Mouse (Mus musculus) adrenal gland, adult 18-20 months (tissue): ENCODE data around the gene Zfp882. TPM values are rescaled to one million over a fixed set of nuclear protein-coding genes. Genes with fewer than 3 reads are reported as not detected.
"Not testable (repeated sequence)": the region's sequence is repeated elsewhere in the genome, so short reads cannot be mapped to it uniquely, and the experiment has no call there.

Experiments
- DNase-seq, 2 experiments: peaks; one replicate each; pipeline ENCODE4 v3.0.0; 2021 to 2022; ENCODE audit warnings: low spot score in 2 of 2
- long read RNA-seq, 2 experiments: library from polyadenylated mRNA; stranded (forward); transcript quantifications; one replicate each; pipeline ENCODE4 v2.0.0; 2021
- total RNA-seq, 2 experiments: library from RNA; stranded (reverse); gene quantifications; 1 replicate in 1 of 2; 2 replicates in 1 of 2; pipeline ENCODE4 v1.2.3; 2021

The Zfp882 gene
- total RNA-seq = 1 to 10 TPM; 5.4 to 7.0 TPM
- long read RNA-seq, experiment 1, partial matches to known transcripts = 0 of 1 reads
- long read RNA-seq, experiment 1, other reads (novel, unspliced or antisense) = 0 of 1 reads
- long read RNA-seq, experiment 2, partial matches to known transcripts = 0 of 3 reads
- long read RNA-seq, experiment 2, other reads (novel, unspliced or antisense) = 0 of 3 reads

DNA sequence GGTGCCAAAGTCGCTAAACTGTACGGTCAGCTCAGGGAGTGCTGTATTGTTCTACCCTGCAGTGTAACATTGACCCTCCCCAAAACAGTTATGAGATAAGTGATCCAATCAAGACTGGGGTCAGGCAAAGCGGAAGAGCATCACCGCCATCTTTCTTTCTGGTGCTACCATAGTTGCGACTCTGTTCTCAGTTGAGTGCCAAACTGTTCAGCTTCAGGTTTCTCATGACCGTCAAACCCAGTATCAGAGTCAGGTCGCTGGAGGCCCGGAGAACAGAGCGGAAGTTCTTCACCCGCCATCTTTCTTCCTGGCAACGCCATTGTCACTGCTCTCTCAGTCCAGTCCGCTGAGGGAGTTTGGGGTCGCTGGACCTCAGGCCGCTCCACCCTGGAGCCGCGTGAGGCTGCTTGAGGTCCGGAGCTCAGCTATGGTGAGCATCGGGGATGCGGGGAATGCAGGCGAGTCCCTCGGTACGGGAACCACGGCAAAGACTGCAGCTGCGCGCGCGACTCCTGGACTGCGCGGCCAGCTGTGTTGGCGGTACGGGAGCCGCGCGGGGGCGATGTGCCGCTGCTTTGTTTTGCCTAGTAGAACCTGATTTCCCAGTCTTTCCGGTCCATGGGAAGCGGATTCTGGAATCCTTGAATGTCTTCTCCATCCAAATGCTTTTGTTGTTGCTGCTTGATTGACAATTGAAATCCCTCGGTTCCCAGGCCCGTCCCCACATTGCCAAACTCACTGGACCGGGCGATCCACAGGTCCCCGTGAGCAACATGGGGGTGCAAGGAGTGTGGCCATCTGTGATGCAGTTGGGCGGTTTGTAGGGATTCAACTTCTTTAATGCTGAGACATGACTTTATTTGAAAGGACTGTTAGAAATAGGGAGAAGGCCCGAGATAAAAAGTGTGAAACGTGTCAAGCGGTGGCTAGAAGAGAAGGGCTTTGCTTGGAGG lies at the start of gene Zfp882, which contains the start of gene Zfp617:
Gene Zfp882 (plus strand): TSS at position 300 of the 953 bp plus-strand sequence.
Gene Zfp617 (plus strand): TSS at position 327 of the 953 bp plus-strand sequence.
- peak; percentile 81 to 87 for DNase-seq

DNA sequence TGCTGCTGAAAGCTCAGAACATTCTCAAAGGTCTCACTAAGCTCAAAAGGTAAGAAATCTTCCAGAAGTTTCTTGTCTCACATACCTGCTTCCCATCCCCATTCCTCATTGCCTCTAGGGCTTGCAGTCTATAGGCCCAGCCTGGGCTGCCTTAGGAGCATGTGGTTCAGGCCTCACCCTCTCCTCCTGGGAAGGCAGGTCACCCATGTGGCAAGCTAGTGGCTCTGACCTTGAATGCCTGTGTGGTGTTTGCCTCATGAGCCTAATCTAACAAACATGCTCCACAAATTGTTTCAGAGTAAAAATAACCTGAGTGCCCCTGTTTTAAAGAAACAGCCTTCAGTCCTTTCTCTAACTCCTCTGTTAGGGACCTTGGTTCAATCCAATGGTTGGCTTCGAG lies 46.9 kb upstream of the Zfp882 start:
- DNase-seq = not testable (repeated sequence)

DNA sequence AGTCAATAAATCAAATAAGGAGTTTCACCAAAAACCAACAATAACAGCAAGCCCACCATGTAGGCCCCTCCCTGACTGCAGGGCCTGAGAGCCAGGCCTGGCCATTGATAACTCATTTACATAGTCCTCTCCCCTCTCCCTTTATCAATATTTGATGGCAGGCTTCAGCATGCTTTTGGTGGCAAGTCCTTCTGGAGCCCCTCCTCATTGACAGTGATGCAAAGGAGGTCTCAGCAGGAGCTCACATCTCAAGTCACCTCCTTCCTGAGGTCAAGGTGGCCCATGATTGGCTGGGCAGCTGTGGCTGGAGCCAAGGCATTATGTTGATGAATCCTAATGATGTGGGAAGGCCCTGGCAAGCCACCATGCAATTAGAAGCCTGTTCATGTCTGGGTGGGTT lies 46.4 kb upstream of the Zfp882 start:
- DNase-seq = not testable (repeated sequence)

DNA sequence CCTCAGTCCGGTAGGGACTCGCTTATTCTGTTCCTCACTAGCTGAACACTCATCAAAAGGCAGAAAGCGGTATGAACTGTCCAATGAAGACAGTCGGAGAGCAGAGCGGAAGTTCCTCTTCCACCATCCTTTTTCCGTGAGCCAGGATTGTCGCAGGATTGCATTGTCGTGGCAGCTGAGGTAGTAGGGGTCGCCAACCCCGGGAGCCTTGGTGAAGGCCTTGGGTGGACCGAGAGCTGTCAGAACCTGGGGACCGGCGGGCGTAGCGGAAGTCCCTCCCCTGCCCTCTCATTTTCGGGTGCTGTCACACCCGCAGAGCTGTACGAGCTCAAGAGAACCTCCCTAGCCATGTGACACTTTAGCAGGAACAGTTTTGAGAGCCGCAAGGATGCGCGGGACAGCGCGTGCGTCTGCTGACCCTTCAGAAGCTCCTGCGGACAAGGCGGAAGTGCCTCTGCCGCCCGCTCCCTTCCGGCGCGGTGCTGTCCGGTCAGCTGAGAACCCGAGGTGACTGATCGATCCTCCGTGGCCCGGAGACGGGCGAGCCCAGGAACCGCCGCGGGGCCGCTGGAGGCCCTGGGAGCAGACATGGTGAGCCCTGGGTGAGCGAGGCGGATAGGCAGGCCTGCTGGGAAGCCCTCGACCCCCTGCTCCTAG lies 26.7 kb upstream of the Zfp882 start, which contains the start of gene Zfp709:
Gene Zfp709 (plus strand): TSS at position 402 of the 657 bp plus-strand sequence.
- DNase-seq = peak; percentile 61 to 65

- not testable (repeated sequence) for DNase-seq
Observed at GRCm38 (mm10) chr8:71900666-71901065, 7.7 kb upstream of the Zfp882 start.

DNA sequence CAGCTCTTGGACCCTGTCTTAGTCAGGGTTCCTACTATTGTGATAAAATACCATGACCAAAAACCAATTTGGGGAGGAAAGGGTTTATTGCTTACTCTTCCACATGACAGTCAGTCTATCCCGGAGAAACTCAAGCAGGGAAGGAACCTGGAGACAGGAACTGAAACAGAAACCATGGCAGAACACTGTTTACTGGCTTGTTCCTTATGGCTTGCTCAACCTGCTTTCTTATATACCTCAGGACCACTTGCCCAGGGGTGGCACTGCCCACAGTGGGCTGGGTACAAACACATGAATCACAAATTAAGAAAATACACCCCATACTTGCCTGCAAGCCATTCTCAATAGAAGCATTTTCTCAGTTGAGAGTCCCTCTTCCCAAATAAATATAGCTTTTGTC lies 5.3 kb upstream of the Zfp882 start:
- not testable (repeated sequence) for DNase-seq

GRCm38 (mm10) chr8:71906809-71907208 lies 1.6 kb upstream of the Zfp882 start:
- no peak for DNase-seq

DNA sequence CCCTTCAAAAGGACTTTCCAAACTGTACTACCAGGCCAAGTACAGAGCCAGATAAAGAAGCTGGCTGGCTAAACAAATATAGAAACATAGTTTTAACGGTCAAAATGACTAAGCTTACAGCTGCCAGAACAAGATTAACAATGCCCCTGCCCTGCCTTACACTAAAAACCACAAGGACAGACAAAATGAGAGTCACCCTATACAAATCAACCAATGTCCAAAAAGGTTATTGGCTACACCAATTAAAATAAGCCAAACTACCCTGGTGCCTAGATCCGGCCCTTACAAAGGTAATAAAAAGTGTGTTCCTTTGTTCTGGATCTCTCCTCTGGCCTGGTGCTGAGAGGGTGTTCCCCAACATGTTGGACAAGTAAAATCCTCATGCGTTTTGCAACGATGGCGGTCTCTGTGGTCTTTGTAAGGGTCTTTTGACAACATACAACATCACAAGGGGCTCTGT lies 580 bp upstream of the Zfp882 start:
- no peak for DNase-seq

GRCm38 (mm10) chr8:71912286-71912685 lies 3.9 kb downstream of the Zfp882 start:
- no peak for DNase-seq

DNA sequence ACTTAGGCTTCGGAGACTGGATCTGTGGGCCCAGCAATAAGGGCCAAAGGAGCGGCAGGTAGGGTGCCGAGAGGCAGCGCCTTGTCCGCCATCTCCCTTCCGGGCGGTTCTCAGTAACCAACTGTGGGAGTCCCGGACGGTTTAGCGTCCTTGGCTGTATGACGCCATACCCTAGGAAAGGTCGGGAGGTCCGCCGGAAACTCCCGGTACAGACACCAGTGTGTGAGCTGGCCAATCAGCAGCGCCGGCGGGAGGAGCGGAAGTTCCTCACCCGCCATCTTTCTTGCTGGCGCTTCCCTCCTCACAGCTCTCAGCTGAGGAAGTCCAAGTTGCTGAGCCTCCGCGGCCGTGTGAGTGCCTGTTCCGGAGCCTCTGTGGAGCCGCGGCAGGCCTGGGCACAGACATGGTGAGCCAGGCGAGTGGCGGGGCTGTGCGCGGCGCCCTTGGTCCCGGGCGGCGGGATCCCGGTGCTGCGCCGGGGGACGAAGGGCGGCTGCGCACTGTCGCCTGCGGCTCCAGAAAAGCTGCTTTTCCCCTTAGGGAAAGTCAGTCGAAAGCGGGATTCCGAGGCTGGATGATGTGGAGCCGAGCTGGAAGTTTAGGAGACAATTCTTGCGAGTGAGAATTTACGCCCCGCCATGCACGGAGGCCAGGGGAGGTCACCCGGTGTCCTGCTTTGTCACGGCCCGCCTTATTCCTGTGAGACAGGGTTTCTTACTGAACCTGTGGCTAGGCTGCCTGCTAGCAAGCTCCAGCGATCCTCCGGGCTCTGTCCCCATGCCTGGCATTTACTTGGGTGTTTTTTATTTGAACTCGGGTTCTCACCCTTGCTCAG lies 14.4 kb downstream of the Zfp882 start:
- DNase-seq = peak; percentile 84 to 87

DNA sequence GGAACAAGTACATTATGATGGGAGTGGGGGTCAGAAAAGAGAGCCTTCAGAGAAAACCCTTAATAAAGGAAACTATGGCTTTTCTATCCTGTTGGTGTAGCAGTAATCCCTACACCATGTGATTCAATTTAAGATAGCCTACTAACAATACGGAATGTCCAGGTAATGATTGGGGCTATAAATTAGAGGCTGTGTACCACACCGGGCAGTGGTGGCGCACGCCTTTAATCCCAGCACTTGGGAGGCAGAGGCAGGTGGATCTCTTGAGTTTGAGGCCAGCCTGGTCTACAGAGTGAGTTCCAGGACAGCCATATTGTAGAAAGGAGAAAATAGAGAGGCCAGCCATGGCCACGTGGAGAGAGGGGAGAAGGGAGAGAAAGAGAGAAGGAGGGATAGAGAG lies 17.4 kb downstream of the Zfp882 start:
- no peak for DNase-seq

GRCm38 (mm10) chr8:71926551-71926950 lies 18.1 kb downstream of the Zfp882 start:
- no peak for DNase-seq

DNA sequence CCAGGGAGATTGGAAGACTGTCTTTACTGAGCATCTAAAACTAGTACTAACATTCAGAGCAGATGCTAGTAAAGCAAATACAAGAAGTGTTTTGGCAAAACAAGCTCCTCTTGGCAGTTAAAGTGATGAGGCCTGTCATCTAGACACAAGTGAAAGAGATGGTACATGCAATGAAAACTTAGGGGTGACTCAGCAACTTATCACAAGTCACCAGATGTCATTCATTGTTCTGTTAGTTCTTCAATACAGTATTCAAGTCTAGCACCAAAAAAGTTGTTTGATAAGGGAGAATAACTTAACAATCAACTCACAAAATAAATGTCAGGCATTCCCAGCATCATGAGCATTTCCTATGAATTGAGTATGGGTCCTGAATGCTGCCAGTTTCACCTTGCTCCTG lies 19.4 kb downstream of the Zfp882 start:
- no peak for DNase-seq

DNA sequence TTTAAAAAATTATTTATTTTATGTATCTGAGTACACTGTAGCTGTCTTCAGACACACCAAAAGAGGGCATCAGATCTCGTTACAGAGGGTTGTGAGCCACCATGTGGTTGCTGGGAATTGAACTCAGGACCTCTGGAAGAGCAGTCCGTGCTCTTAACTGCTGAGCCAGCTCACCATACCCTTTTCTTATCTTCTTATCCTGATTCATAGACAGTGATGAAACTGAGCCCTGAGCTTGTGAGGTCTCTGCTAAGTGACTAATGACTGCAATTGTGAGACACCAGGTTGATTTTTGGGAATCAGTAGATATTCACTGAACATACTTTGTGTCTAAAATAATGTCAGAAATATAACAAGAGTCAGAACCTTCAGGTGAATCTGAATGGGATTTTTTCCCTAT lies 29.6 kb downstream of the Zfp882 start:
- not testable (repeated sequence) for DNase-seq

DNA sequence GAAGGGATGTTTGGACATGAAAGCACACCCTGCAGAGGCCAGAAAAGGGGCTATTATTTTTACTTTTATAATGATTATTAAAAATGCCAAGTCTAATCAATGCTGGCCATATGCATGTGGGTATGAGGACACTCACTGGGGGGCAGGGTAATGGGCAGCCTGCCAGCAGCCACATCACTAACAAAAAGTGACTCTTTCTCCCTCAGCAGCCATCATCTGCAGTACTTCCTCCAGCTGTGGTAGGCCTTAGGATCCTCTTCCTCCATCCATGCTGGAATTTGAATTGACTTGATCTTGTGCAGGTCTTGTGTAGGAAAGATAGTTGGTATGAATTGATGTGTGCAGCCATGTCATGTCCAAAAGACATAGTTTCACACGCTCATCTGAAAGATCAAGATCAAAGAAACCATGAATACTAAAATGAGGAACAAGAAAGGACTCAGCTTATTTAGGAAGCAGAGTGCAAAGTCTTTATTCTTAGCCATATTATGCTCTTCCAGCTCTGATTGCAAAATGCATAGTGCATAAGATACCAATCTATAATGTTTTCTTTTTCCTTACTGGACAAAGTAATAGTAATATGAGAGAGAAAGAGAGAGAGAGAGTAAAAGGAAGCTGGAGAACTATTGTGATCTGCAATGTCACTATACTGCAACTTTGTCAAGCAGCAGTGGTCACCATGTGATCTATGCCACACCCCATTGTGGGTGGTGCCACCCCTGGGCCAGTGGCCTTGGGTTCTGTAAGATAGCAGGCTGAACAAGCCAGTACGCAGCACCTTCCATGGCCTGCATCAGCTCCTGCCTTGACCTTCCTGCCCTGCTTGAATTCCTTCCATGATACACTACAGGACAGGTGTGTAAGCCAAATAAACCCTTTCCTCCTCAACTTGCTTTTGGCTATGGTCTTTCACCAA lies 32.1 kb downstream of the Zfp882 start:
- no peak for DNase-seq

DNA sequence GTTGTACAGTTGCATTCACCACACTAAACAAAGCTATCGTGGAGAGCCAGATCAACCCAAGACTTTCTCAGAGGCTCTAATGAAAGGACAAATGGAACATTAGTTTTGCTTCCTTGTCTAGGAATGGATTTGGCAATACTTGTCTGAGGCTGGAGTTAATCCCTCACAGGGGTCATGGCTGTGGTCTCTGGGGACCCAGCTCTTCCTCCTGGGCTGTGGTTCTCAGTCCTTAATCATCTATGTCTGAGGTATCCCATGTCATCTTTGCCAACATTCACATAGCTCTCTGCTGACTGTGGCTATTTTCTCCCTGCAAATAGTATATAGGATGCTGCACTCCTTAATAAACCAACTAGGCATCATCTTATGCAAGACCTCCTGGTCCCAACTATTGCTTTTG lies 33.4 kb downstream of the Zfp882 start:
- DNase-seq = no peak

GRCm38 (mm10) chr8:71948624-71949023 lies 40.2 kb downstream of the Zfp882 start:
- no peak for DNase-seq

- DNase-seq = peak; percentile 97
Observed at GRCm38 (mm10) chr8:71950482-71951221, 42.2 kb downstream of the Zfp882 start, which contains the start of gene Zfp961. Gene Zfp961 (plus strand): TSS chr8:71951038.
